Mouse (Mus musculus) intestine, embryonic 14.5 days (tissue): ENCODE results near the gene Il6st. TPM values are rescaled to one million over a fixed set of nuclear protein-coding genes. Genes with fewer than 3 reads are reported as not detected.
A peak's percentile ranks its signal among the peaks of the same experiment; 100 is the strongest.

ENCODE experiments used
- ATAC-seq: fragments of 200-750 bp; cut with Nextera tagmentation; replicated peaks from 2 replicates; pipeline ENCODE4 v1.8.0; 2017; ENCODE audit warnings: low read depth, moderate number of reproducible peaks, moderate TSS enrichment, moderate library complexity; ENCODE audit not compliant: low FRiP score, low TSS enrichment
- DNase-seq: peaks from one replicate; pipeline ENCODE4 v3.0.0-alpha.2; 2018; ENCODE audit warnings: low spot score
- H3K27ac ChIP-seq: fragments of 300-500 bp; sonication (generic); 2 replicates; pipeline ENCODE4 v1.5.1; 2014; ENCODE audit warnings: low read depth, mild to moderate bottlenecking, control low read depth
- H3K27me3 ChIP-seq: fragments of 300-500 bp; sonication (generic); replicated peaks from 2 replicates; pipeline ENCODE4 v1.6.1; 2014; ENCODE audit warnings: low read length, control low read depth; ENCODE audit not compliant: control insufficient read depth, insufficient read depth
- H3K36me3 ChIP-seq: fragments of 300-500 bp; sonication (generic); 2 replicates; pipeline ENCODE4 v1.6.1; 2014; ENCODE audit warnings: low read length, control low read depth; ENCODE audit not compliant: control insufficient read depth, insufficient read depth
- H3K4me1 ChIP-seq: fragments of 300-500 bp; sonication (generic); replicated peaks from 2 replicates; pipeline ENCODE4 v1.6.1; 2014; ENCODE audit warnings: low read length, control low read depth, mixed read lengths; ENCODE audit not compliant: control insufficient read depth, insufficient read depth
- H3K4me2 ChIP-seq: fragments of 300-500 bp; sonication (generic); 2 replicates; pipeline ENCODE4 v1.6.1; 2014; ENCODE audit warnings: low read length
- H3K4me3 ChIP-seq: fragments of 300-500 bp; sonication (generic); 2 replicates; pipeline ENCODE4 v1.5.1; 2014; ENCODE audit warnings: low read depth, low read length, control low read depth, mixed read lengths
- H3K9ac ChIP-seq: fragments of 300-500 bp; sonication (generic); 2 replicates; pipeline ENCODE4 v1.6.1; 2014; ENCODE audit warnings: mild to moderate bottlenecking, low read length
- H3K9me3 ChIP-seq: fragments of 300-500 bp; sonication (generic); 2 replicates; pipeline ENCODE4 v1.6.1; 2016; ENCODE audit warnings: low read length, control low read depth; ENCODE audit not compliant: control insufficient read depth
- WGBS: fragments of 180-500 bp; shearing (Covaris S2); extraction: QIAGEN DNeasy Blood & Tissue Kit; methylation state at CpG from one replicate; pipeline ENCODE4 v1.1.7; 2014; 5-methylcytosine and 5-hydroxymethylcytosine counted together
- polyA plus RNA-seq: library from polyadenylated mRNA; unstranded; fragments of >200 nt; fragmentation: Nextera tagmentation; extraction: Ambion mirVana; gene quantifications from 2 replicates; pipeline ENCODE4 v1.2.1, GENCODE M21; 2014

The Il6st gene
- polyA plus RNA-seq, 1 experiment from 2014 or later = 46.5 TPM

- no peak overlapping the region for H3K4me3 ChIP-seq
- H3K9me3 ChIP-seq = no peaks in the 10 kb centered on the region
- 92% methylated on average over 13 of the region's 13 CpGs for WGBS
- H3K9ac ChIP-seq = no peak overlapping the region
- peaks cover 91% of the 10 kb centered on the region for H3K36me3 ChIP-seq
- H3K4me2 ChIP-seq = no peak overlapping the region
- H3K4me1 ChIP-seq = no peaks in the 10 kb centered on the region
- DNase-seq (no peak), ATAC-seq (no peak)
- no peaks in the 10 kb centered on the region for H3K27me3 ChIP-seq
- no peak overlapping the region for H3K27ac ChIP-seq
These were observed 40.0 kb downstream of the Il6st start for GRCm38 (mm10) chr13:112503846-112504245.

DNA sequence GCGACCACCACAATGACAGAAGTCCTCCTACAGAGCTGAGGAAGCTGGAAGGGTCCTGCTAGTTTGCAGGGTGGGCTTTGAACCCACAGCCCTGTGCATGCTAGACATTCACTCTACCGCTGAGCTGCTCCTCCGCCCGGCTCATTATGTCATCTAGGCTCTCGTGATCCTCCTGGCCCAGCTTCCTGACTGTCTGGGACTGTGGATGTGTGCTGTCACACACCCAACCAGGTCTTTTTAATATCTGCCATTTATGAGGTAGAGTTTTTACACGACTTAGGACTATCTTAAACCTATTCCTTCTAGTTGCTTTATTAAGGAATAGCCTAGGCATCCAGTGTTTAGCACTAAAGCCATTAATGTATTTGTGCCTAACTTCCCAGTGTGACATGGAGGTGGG lies 41.6 kb downstream of the Il6st start:
- no peaks in the 10 kb centered on the region for H3K9me3 ChIP-seq
- H3K4me3 ChIP-seq = no peak overlapping the region
- no peak overlapping the region for H3K4me2 ChIP-seq
- no peak overlapping the region for H3K9ac ChIP-seq
- WGBS = 89% methylated on average over 6 of the region's 6 CpGs
- no peak for ATAC-seq
- no peaks in the 10 kb centered on the region for H3K27me3 ChIP-seq
- H3K4me1 ChIP-seq = no peaks in the 10 kb centered on the region
- no peak for DNase-seq
- peaks cover 76% of the 10 kb centered on the region for H3K36me3 ChIP-seq
- no peak overlapping the region for H3K27ac ChIP-seq

- Histone ChIP-seq H3K9ac (no peak overlapping the region), H3K36me3 (peaks cover 62% of the 10 kb centered on the region), H3K27me3 (no peaks in the 10 kb centered on the region), H3K4me1 (no peaks in the 10 kb centered on the region), H3K9me3 (no peaks in the 10 kb centered on the region), H3K4me3 (no peak overlapping the region), H3K4me2 (no peak overlapping the region), H3K27ac (no peak overlapping the region)
- WGBS = 82% methylated on average over 13 of the region's 13 CpGs
- no peak for ATAC-seq
- no peak for DNase-seq
These were observed 42.9 kb downstream of the Il6st start for GRCm38 (mm10) chr13:112506766-112507165.

GRCm38 (mm10) chr13:112507691-112508090 lies 43.8 kb downstream of the Il6st start:
- no peak for ATAC-seq
- 86% methylated on average over 13 of the region's 13 CpGs for WGBS

GRCm38 (mm10) chr13:112508487-112508886 lies 44.6 kb downstream of the Il6st start:
- no peak for ATAC-seq
- Histone ChIP-seq H3K4me1 (no peaks in the 10 kb centered on the region), H3K27ac (no peak overlapping the region), H3K9me3 (no peaks in the 10 kb centered on the region), H3K4me3 (no peak overlapping the region), H3K36me3 (peaks cover 47% of the 10 kb centered on the region), H3K4me2 (no peak overlapping the region), H3K9ac (no peak overlapping the region), H3K27me3 (no peaks in the 10 kb centered on the region)
- DNase-seq = no peak
- 87% methylated on average over 5 of the region's 5 CpGs for WGBS

More at GRCm38 (mm10) chr13:112507691-112508090, 43.8 kb downstream of the Il6st start:
- Histone ChIP-seq H3K4me3 (no peak overlapping the region), H3K9me3 (no peaks in the 10 kb centered on the region), H3K27me3 (no peaks in the 10 kb centered on the region), H3K4me1 (no peaks in the 10 kb centered on the region), H3K9ac (no peak overlapping the region), H3K27ac (no peak overlapping the region), H3K4me2 (no peak overlapping the region), H3K36me3 (peaks cover 55% of the 10 kb centered on the region)
- no peak for DNase-seq

DNA sequence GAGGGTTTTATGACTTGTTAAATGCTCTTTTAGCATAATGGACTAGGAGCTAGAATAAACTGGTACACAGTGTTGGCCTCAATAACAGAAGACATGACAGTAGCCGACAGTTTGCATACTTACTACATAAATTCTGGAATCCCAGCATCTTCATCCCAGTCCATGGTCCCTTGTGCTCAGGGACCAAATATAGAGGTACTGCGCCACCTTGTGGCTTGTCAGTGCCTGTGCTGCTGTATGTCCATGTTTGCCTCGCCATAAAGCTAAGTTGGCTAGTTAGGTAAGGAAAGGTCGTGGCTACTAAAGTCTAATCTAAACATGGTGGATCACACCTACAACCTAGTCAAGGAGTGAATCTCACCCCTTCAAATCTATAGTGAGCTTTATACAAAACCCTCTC lies 45.6 kb downstream of the Il6st start:
- Histone ChIP-seq H3K4me2 (no peak overlapping the region), H3K4me1 (no peaks in the 10 kb centered on the region), H3K4me3 (no peak overlapping the region), H3K27me3 (no peaks in the 10 kb centered on the region), H3K27ac (no peak overlapping the region), H3K9ac (no peak overlapping the region), H3K36me3 (peaks cover 37% of the 10 kb centered on the region), H3K9me3 (no peaks in the 10 kb centered on the region)
- DNase-seq (peak; percentile 71), ATAC-seq (peak; percentile 54)
- 29% methylated on average over 4 of the region's 4 CpGs for WGBS

DNA sequence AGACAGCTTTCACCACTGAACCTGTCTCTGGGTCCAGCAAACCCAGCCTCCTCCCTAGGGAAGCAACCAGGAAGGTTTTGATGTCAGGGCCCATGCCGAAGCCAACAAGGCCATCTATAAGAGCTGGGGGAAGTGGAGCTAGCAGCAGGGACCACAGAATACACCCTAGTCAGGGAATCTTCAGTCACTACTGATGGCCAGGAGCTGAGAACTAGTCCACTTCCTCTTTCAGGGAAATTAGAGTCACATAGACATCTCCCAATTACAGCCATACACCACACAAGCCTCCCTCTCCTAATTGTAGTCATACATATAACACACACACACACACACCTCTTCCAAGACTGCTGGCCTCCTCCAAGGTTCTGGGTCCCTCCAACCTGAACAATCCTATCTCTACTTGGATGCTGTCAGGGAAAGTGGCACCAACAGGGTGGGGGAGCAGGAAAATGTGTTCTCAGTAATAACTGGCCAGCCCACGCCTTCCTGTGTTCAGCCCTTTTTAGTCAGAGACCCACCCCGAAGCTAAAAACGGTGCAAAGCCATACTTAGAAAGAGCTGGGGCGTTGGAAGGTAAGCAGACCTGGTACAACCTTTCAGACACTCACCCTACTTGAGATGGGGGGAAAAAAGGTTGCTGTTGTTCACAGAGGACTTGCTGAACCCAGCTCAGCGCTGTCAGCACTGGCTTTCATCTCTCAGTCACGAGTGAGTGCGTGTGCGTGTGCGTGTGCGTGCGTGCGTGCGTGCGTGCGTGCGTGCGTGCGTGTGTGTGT lies 46.8 kb downstream of the Il6st start:
- Histone ChIP-seq H3K27me3 (no peaks in the 10 kb centered on the region), H3K4me3 (no peak overlapping the region), H3K27ac (no peak overlapping the region), H3K4me2 (no peak overlapping the region), H3K4me1 (no peaks in the 10 kb centered on the region), H3K36me3 (peaks cover 26% of the 10 kb centered on the region), H3K9me3 (no peaks in the 10 kb centered on the region), H3K9ac (no peak overlapping the region)
- 92% methylated on average over 19 of the region's 19 CpGs for WGBS
- no peak for ATAC-seq
- no peak for DNase-seq

- 0 out of 2 replicates have a peak, but pooled peaks have one; percentile 34 for ATAC-seq
- H3K9ac ChIP-seq = no peak overlapping the region
These were observed 47.4 kb downstream of the Il6st start for GRCm38 (mm10) chr13:112511261-112511660.

GRCm38 (mm10) chr13:112511810-112512209 lies 47.9 kb downstream of the Il6st start:
- Histone ChIP-seq H3K27ac (no peak overlapping the region), H3K9me3 (no peaks in the 10 kb centered on the region), H3K4me3 (no peak overlapping the region), H3K36me3 (peaks cover 14% of the 10 kb centered on the region), H3K27me3 (no peaks in the 10 kb centered on the region), H3K4me2 (no peak overlapping the region), H3K9ac (no peak overlapping the region), H3K4me1 (no peaks in the 10 kb centered on the region)
- ATAC-seq (no peak), DNase-seq (no peak)
- 88% methylated on average over 7 of the region's 7 CpGs for WGBS

More at GRCm38 (mm10) chr13:112511261-112511660, 47.4 kb downstream of the Il6st start:
- Histone ChIP-seq H3K9me3 (no peaks in the 10 kb centered on the region), H3K4me3 (no peak overlapping the region), H3K4me2 (no peak overlapping the region), H3K27ac (no peak overlapping the region), H3K27me3 (no peaks in the 10 kb centered on the region), H3K36me3 (peaks cover 19% of the 10 kb centered on the region), H3K4me1 (no peaks in the 10 kb centered on the region)
- WGBS = 70% methylated on average over 11 of the region's 11 CpGs
- DNase-seq = no peak
